Mouse (Mus musculus): ENCODE data around the gene Lmo4.

- TF ChIP-seq CTCF (IDR thresholded peaks at IDR 0.05; ENCODE audit: borderline replicate concordance, insufficient read depth, low read depth, low read length) (no peak), POLR2A (IDR thresholded peaks at IDR 0.05; ENCODE audit: borderline replicate concordance, insufficient read depth, low read length) (no peak)
Measured at GRCm38 (mm10) chr3:144253018-144253417, 48.0 kb upstream of the Lmo4 start.

Measured in cerebellum, adult 2 months (tissue).